Mouse (Mus musculus) inflammation-experienced regulatory T-cells, adult 6 months (primary cell): Measurements from ENCODE around the gene Dagla. TPM values are rescaled to one million over a fixed set of nuclear protein-coding genes. Genes with fewer than 3 reads are reported as not detected.
A peak's percentile ranks its signal among the peaks of the same experiment; 100 is the strongest.

ENCODE experiments used
- ATAC-seq: one replicate; pipeline ENCODE4 v1.8.0; 2017
- polyA plus RNA-seq, 3 experiments: library from polyadenylated mRNA; unstranded; fragments of 100-300 nt; shearing (Covaris generic); gene quantifications; one replicate each; pipeline ENCODE4 v1.2.1; 2017

The Dagla gene
- under 1 TPM in 1 of 3 experiments, not detected in 2; 0.11 TPM for polyA plus RNA-seq

DNA sequence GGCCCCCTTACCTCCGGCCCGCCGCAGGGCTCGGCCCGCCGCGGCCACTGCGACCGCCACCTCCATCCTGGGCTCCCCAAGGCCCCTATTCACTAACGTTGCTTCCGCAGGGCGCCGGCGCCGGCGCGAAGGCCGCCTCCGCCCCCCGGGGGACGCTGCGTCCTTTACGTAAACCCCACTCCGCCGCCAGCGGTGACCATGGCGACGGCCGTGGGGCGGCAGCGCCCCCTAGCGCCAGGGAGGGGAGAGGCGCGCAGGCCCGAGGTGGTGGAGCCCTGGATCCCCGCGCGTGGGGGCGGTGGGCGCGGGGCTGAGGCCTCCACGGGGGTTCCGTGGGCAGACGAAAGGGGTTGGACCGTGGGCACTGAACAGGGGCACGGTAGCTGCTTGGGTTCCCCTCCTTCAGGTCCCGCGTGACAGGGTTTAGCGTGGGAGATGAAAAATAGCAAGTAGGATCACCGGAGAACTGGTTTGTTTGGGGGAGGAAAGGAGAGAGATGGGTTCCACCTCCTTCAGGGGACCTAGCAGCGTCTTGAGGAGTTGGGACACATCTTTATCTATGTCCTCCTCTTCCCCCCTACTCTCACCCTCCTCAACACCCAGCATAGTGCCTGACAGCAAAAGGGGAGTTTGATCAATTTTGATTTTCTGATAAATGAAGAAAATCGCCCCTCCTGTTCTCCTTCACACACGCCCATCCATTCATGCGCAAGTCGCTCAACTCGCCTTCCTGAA, at the start of gene Dagla:
Gene Dagla, minus strand, starts transcription at position 68 of the 735 bp plus-strand sequence.
- ATAC-seq: peak; percentile 14

DNA sequence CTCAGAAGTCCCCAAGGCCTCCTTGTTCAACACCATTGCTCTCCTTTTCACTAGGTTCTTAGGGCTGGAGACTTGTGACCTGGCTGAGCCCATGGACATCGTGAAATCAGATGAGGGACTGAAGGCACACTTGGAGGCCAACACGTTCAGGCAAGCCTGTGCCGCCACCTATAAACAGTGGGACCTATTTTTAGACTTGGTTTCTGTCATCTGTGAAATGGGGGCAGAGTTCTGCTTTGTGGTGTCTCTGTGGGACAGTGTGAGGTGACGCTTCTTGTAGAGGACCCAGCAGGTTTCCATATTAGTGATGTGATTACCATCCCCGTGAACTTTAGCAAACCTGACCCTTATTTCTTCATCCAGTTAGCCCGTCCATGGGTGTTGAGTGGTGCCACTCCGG, 47.5 kb upstream of the Dagla start:
- no peak for ATAC-seq

DNA sequence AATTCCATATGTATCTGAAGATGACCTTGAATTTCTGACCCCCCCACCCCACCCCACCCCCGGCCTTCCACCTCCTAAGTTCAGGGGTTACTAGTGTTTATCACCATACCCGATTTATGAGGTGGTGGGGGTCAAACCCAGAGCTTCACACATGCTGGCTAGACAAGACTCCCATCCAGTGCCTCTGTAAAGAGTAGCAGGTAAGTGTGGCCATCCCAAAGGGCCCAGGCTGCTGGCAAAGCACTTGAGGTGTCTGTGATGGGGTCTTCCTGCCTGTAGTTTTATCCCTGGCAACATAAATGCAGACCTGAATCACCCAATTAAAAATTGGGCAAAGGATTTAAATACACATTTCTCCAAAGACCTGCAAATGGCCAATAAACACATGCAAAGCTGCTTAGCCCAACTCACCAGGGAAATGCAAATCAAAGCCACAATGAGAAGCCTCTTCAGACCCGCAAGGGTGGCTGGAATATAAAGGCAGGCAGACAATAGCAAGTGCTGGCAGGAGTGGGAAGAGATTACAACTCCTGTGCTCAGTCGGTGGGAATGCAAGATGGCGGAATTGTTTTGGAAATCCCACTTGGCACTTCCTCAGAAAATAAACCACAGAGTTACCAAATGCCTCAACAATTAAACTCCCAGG, 43.1 kb upstream of the Dagla start:
- no peak for ATAC-seq

DNA sequence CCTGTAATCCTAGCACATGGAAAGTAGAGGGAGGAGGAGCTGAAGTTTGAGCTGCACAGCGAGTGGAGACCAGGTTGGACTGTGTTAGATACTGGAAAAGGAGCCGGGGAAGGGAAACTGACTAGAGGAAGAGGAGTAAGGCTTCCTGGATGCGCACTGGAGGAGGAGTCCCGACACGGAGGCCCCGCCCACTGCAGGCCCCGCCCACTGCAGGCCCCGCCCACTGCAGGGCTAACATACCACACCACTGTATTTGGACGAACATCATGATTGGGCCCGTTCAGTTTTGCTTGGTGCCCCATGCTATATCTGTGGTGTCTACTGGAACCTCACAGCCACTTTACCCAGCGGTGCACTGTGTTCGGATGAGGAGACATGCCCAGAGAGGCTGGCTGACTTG, 41.0 kb upstream of the Dagla start:
- no peak for ATAC-seq

DNA sequence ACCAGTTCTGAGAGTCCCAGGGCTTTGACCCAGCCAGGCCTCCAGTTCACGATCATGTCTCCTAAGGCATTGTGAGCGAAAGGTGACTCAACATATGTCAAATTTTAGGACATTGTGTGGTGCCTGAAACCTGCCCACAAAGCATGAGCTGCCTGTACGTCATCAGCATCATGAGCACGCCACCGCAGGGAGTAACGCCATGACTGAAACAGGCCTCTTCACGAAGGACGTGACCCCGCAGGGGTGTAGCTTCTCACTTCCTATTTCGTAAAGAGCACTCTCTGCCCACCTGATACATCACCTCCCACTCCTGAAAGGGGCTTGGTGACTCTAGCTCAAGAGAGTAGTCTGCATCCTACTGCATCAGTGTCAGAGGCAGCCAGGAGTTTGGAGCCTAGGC, 39.2 kb upstream of the Dagla start:
- ATAC-seq: no peak

DNA sequence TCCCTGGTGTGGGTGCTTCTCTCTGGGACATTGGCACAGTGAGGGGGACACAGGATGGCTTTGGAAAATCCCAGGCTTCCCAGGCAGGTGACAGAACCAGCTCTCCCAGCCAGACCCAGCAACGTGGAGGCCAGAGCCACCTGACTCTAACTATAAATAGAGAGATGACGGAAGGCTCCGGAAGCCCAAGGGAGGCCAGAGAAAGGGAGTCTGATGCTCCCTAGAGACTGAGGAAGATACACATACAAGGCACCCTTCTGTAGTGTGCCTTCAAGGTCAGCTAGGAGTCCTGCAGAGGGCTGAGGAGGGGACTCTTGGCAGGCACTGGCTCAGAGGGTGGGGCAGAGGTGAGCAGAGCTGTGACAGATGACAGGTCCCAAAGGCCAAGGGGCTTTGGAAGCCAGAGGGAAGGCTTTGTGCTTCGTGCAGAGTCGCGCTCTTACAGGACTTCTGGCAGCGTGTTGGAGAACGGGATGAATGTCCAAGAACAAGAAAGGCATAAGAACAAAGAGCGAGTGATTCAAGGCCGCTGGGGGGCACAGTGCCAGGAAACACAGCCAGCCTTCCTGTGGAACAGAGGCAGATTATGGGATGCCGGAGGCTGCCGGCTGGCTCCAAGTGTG, 37.3 kb upstream of the Dagla start:
- ATAC-seq: no peak

DNA sequence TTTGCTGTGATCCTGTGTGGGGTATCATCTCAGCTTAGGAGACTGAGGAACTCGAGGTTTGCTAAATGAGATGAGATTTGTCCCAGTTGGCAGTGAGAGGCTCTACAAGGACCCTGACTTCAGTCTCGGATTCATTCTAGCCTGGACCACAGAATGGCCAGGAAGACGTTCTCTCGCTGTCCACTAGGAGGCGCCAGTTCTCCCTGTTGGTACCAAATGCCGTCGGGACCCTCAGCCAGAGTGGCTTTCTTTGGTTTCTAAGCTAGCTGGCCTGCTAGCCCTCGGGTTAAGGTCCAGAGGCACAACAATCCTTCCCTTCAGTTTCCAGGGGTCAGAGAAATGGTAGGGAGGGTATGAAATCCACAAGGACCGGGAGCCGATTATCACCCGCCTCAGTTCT, 36.5 kb upstream of the Dagla start:
- ATAC-seq: no peak

DNA sequence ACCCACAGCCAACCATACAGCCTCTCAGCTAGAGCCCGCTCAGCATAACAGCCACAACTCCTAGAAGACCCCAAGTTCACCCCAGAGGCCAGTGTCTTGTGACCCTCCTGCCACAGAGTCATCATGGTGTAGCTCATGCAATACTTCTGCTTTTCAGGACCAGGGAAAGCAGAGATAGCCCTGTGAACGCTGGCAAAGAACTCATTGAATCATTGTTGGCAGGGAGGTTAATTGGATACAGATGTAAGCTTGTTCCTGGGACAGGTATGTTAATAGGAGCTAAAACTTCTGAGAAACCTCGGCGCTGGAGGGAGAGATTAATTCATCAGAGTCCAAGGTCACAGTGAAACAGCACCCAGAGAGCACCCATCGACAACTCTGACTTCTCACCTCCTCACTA, 36.0 kb upstream of the Dagla start:
- no peak for ATAC-seq

DNA sequence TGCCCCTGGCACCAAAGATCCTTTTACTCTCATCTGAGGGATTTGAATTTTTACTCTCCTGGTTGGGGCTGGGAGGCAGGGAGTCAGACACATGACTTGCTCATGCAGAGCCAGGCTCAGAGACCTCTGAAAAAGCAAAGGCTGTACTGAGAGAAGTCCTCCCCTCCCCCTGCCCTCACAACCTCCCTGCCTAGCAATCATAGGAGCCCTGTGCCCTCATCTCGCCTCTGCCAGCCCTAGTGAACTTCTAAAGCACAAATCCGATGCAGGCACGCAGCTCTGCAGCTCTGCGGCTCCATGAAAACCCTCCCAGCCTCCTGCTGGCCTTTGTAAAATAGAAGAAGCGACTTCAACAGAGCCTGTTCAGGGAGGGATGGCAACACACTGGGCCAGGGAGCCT, 34.6 kb upstream of the Dagla start:
- no peak for ATAC-seq

DNA sequence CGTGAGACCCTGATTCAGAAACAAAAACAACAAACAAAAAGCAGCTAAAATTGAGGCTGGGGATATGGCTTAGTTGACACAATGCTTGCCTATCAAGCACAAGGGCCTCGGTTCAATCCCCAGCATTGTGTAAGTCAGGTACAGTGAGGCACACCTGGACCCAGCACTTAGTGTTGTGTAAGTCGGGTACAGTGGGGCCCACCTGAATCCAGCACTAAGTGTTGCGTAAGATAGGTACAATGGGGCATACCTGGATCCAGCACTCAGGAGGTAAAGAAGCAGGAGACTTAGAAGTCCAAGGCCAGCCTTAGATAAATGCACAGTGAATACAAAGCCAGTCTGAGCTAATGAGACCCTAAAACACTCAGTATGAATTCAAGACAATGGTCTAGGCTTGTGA, 34.0 kb upstream of the Dagla start:
- ATAC-seq: no peak

DNA sequence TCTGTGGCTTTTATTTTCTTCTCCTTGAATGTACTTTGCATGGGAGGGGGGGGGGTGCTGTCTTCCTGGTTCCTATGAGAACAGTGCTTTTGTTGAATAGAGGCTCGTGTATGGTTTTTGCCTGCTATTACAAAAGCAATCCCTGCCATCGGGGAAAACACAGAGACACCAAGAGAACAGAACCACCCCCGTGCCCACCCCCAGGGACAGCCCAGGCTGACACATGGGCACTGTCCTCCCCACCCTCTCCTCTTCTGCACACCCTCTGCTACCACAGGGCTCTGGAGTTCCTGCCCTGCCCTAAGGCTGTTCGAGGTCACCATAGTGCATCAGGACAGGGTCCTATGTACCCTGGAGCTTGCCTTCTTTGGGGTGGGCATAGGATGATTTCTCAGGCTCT, 29.8 kb upstream of the Dagla start:
- no peak for ATAC-seq

DNA sequence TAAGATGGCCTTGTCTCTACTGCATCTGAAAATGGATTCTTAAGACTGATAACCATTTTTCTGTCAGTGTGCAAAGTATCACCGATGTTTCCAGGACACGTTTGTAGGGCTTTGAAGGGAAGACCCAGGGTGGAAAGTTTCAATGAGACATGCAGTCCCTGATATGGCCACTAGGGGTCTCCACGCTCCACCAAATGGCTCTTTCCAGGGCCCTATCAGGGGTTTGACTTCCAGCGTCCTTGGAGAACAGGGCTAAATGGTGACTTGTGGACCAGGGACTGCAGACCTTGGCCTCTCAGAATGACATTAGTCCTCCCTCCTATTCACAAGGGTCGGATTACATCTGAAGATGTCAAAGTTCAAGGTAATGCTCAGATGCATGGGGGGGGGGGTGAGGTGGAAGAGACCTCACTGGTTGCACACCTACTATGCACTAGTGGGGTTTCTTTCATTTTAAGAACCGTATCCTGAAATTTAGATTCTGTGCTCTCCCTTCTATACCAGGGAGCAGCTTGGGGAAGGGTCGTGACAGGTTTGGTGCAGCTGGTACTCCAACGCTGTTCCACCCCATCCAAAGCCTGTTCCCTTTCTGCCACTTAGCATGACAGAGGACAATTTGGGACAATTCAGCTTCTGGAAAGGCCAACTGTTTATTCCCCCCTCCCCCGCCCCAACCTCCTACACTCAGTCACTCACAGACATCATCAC, 29.0 kb upstream of the Dagla start:
- no peak for ATAC-seq

DNA sequence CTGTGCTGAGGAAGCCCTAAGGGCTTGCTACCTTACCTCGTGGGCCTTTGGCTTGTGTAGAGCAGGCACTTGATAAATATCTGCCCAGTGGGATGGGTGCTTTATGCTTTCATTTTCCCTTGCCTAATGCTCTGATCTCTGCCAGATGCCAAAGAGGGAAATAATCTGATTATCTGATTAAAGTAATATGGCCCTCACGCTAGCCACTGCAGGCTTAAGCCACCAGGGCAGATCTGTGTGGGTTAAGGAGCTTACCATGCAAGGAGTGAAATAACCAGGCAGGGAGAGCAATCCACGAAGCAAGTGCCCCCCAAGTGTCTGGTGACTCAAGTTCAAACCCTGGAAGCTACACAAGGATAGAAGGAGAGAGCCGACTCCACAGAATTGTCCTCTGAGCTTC, 27.0 kb upstream of the Dagla start:
- no peak for ATAC-seq

DNA sequence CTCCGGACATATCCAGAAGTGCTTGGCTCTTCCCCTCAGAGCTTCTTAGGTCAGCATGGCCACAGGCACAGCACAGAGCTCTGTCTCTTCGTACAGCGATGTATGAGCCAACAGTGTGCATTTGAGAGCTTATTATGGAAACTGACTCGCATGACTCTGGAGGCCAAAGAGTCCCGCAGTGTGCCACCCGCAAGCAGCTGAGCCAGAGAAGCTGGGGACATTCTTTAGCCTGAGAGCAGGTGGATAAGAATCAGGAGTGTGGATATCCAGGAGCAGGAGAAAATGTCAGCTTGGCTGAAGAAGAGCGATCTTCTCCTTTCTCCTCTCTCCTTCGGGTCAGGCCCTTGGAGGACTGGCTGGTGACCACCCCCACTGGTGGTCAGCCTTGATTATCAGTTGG, 24.4 kb upstream of the Dagla start:
- no peak for ATAC-seq

DNA sequence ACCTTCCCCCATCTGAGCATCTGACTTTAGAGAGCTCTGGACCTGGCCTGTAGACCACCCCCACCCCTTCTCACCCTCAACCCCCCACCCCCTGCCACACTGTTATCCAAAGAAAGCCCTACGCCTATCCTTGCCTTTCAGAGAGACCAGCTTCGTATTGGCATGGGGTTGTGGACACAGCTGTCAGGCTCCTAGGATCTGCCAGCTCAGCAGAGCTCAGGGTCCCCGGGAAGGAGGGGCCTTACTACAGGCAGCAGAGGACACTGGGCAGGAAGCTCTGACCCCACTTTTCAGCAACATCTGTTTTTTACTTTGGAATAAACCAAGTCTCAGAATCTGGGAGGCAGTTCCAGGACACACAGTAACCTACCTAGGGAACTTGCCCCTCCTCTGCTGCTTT, 21.9 kb upstream of the Dagla start:
- ATAC-seq: no peak

DNA sequence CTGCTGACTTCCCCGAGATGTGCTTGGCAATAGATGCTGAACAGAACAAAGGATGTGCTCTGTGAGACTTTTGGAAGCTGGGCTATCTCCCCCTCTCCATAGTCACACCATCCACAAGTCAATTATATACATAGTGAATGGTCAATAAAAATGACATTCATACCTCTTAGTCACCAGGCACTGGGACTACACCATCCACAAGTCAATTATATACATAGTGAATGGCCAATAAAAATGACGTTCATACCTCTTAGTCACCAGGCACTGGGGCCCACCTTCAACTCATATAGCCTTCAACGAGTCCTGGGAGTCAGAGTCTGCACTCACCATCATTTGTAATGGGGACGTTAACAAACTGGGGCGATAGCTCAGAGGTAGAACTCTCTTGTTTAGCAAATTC, 19.2 kb upstream of the Dagla start:
- no peak for ATAC-seq

DNA sequence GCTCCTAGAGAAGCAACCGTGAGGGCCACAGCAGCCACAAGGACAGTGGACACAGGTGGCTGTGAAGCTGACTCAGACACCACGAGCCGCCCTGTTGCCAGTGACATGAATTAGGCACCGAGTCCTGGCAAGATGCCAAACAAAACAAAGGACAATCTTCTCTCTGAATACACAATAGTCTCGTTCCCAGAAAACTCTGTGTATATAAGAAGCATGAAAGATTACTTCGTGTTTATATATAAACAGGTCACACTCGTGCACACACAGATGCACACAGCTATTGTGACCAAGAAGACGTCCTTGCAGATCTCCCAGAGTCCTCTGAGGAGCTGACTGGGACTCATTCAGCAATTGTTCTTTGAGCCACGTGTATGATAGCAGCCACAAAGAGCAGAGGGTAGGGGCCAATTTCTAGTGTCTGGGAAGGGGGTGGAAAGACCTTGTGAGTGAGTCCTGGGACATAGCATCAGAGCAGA, 18.7 kb upstream of the Dagla start:
- ATAC-seq: no peak

DNA sequence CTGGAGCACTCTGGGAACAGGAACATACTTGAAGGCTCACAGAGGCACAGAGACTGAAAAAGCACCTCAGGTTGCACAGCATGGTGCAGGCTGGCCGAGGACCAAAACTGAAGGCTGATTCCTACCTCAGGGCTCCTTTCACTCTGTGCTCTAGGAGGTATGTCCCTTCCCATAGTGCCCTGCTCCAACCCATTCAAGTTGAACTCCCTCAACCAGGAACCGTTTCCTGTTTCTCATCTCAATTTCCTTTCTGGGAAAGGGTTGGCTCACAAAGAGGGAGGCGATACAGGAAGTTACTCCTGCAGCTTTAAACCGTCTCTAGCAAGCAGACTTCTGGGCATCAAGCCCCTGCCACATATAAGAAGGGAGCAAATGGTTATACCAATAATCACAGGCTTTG, 13.1 kb upstream of the Dagla start:
- ATAC-seq: no peak

DNA sequence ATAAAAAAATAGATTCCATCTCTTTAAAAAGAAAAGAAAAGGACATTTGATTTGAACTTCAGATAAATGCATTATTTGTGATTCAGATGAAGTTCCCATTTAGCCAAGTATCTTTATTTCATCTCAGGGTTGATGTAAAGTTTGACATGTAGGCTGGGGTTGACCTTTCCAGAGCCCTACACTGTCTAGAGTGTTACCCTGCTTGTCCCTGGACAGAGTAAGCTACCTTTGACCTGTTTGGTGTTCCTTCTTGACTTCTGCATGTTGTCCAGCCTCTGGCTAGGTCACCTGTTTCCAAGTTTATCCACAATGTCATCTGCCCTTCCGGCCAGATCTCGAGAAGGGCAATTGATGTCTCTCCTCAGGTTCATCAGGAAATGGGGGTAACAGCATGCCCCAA, 12.7 kb upstream of the Dagla start:
- ATAC-seq: no peak

DNA sequence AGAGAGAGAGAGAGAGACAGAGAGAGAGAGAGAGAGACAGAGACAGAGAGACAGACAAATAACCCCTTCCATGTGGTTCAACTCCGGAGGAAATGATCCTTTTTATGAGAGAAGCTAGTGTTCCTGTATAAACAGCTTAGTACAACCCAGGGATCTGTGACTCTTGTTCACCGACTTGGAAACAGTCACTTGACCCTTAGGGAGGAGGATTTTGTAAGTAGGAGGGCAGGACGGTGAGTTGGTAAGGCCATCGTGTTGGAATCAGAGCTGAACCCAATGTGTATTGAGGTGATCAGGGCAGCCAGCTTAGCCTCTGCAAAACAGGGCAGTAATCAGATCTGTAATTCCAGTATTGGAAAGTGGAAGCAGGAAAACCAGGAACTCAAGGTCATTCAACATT, 12.3 kb upstream of the Dagla start:
- ATAC-seq: no peak

DNA sequence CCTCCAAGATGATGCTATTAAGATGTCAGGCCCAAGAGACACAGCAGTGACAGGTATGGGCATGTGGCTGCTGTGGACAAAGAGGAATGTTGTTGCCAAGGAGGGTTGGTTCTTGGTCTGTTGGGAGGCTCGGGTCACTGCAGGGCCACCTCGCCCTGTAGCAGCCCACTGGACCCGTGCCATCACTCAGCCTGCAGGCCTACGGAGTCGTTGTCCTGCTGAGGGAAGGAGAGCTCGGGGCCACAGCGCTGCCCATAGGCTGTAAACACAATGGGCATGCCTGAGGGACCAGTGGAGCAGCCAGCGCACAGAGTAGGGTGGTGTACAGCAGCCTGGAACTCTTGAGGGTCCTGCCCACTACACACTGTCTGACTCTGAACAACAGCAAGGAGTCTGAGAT, 7.4 kb upstream of the Dagla start:
- ATAC-seq: no peak

DNA sequence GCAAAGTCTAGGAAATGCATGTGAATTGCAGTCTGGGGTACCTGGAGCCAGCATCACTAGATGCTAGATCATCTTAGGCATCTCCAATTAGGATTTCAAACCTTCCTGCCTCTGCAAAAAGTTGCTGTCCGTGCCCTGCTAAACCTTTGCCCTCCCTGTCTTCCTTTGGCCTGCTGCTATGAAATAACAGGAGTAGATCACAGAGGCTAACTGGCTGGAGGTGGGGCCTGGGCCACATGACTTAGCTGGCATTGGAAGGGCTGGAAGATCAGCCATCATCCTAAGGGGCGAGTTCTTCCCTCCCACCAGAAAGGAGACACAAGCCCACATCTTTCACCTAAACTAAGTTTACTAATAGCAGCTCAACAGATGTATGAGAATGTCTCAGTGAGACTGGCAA, 4.3 kb upstream of the Dagla start:
- no peak for ATAC-seq

DNA sequence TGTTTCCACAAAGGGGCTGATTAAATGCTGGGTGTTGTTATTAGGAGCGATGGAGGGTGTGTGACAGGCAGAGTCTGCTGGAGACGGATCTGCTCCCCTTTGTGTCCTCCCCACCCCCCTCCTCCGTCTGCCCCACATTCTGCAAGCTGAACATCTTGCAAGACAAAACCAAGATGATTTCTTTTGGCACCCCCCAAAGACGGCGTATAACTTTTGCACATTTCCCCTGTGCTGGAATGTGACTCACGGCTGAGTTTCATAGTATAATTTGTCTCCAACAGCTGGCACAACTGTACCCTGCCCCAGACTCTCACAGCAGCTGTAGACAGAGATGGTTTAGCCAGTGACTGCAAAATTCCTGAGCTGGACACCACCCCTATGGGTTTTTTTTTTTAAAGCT, 3.3 kb upstream of the Dagla start:
- no peak for ATAC-seq

DNA sequence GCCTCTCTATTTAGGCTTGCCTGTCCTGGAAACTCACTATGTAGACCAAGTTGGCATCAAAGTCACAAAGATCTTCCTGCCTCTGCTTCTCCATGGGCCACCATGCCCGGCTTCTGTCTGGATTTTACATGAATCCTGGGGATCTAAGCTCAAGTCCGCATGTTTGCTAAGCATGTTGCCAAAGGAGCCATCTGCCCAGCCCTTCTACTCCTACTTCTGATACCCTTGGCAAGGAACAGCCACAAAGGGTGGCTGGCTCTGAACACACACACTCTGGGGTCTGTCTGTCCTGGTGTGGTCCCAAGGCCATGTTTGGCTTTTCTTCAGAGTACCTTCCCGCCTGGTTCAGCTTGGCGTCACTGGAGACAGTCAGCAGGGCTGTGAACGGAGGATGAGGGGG, 2.7 kb upstream of the Dagla start:
- no peak for ATAC-seq
